Mouse (Mus musculus) hindbrain, embryonic 14.5 days (tissue): ENCODE results near the gene 1700001J03Rik. TPM values are rescaled to one million over a fixed set of nuclear protein-coding genes. Genes with fewer than 3 reads are reported as not detected.

Source experiments
- ATAC-seq: fragments of 200-750 bp; cut with Nextera tagmentation; 2 replicates; pipeline ENCODE4 v1.8.0; 2017; ENCODE audit warnings: moderate number of reproducible peaks, mild to moderate bottlenecking, moderate TSS enrichment, moderate library complexity; ENCODE audit not compliant: low FRiP score
- DNase-seq: peaks from one replicate; pipeline ENCODE4 v3.0.0-alpha.2; 2015; ENCODE audit warnings: low spot score
- H3K27ac ChIP-seq: fragments of 300-500 bp; sonication (generic); 2 replicates; pipeline ENCODE4 v1.5.1; 2014; ENCODE audit warnings: mild to moderate bottlenecking, moderate library complexity
- H3K27me3 ChIP-seq: fragments of 300-500 bp; sonication (generic); 2 replicates; pipeline ENCODE4 v1.6.1; 2014; ENCODE audit warnings: mild to moderate bottlenecking, low read length, mixed read lengths; ENCODE audit not compliant: control insufficient read depth, insufficient read depth
- H3K36me3 ChIP-seq: fragments of 300-500 bp; sonication (generic); replicated peaks from 2 replicates; pipeline ENCODE4 v1.6.1; 2014; ENCODE audit not compliant: control insufficient read depth, insufficient read depth
- H3K4me1 ChIP-seq: fragments of 300-500 bp; sonication (generic); replicated peaks from 2 replicates; pipeline ENCODE4 v1.6.1; 2014; ENCODE audit warnings: antibody characterized with exemption, low read length, mixed read lengths; ENCODE audit not compliant: control insufficient read depth, insufficient read depth
- H3K4me2 ChIP-seq: fragments of 300-500 bp; sonication (generic); replicated peaks from 2 replicates; pipeline ENCODE4 v1.6.1; 2014; ENCODE audit warnings: mild to moderate bottlenecking, moderate library complexity
- H3K4me3 ChIP-seq: fragments of 300-500 bp; sonication (generic); replicated peaks from 2 replicates; pipeline ENCODE4 v1.5.1; 2014; ENCODE audit warnings: mild to moderate bottlenecking, low read length
- H3K9ac ChIP-seq: fragments of 300-500 bp; sonication (generic); 2 replicates; pipeline ENCODE4 v1.6.1; 2014
- H3K9me3 ChIP-seq: fragments of 300-500 bp; sonication (generic); 2 replicates; pipeline ENCODE4 v1.6.1; 2016; ENCODE audit warnings: low read length; ENCODE audit not compliant: control insufficient read depth
- WGBS: fragments of 180-500 bp; shearing (Covaris S2); extraction: QIAGEN DNeasy Blood & Tissue Kit; methylation state at CpG from one replicate; pipeline ENCODE4 v1.1.7; 2014; 5-methylcytosine and 5-hydroxymethylcytosine counted together
- polyA plus RNA-seq: library from polyadenylated mRNA; unstranded; fragments of >200 nt; fragmentation: Nextera tagmentation; extraction: Ambion mirVana; gene quantifications from 2 replicates; pipeline ENCODE4 v1.2.1, GENCODE M21; 2014

Gene 1700001J03Rik
- polyA plus RNA-seq, 1 experiment from 2014 or later: 0.68 TPM

- WGBS: 35% methylated on average over 6 of the region's 6 CpGs
- Histone ChIP-seq H3K36me3 (peaks cover 31% of the 10 kb centered on the region), H3K9me3 (no peaks in the 10 kb centered on the region), H3K9ac (peak overlapping the region; percentile 93), H3K27ac (peak overlapping the region; percentile 98), H3K27me3 (no peaks in the 10 kb centered on the region), H3K4me3 (peak overlapping the region; percentile 76), H3K4me2 (peak overlapping the region; percentile 64), H3K4me1 (peaks cover 15% of the 10 kb centered on the region)
- ATAC-seq (no peak), DNase-seq (no peak)
These were observed 36.6 kb upstream of the 1700001J03Rik start for GRCm38 (mm10) chr5:146221722-146222121.

DNA sequence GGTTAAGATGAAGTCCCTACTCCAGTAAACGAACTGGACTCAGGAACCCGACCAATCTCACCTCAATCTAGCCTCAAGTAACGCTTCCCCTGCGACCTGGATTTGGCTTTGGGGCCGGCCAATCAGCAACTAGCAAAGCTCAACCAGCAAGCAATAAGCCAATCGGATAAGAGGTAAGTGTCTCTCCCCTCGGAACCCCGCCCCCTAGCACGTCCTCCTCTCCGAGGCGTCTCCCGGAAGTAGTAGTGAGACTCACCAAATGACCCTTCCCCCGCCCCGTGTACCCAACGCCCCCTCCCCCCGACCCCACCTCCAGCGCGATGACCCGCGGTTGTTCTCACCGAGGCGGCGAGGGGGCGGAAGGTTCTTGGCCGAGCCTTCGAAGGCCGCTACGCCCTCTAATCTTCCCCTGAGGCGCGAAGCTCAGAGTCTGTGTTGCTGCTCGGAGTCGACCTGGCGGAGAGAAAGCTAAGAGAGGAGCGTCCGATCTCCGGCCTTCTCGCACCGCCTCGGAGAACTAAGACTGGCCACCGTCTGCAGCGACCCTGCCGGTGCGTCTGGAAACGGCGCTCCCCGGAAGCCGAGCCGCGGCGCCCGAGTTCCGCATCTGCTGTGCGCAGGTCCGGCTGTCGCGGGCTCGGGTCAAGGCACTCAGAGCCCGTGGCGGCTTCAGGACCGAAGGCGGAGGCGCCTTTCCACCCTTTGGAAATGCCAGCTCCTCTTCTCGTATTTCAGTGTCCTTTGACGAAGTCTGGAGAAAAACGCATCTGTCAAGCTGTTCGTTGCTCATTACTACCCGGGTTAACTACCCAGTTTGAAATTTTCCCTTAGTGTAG lies 36.0 kb upstream of the 1700001J03Rik start, which contains the start of gene Rnf6:
Rnf6 (minus strand) TSS at position 677 of the 836 bp plus-strand sequence.
- ATAC-seq: peak; percentile 99
- peak within 1 kb of the TSS; percentile 64 for H3K4me2 ChIP-seq
- H3K36me3 ChIP-seq: peaks cover 37% of the 10 kb centered on the region

GRCm38 (mm10) chr5:146220501-146220878 lies 35.4 kb upstream of the 1700001J03Rik start:
- Histone ChIP-seq H3K4me1 (peaks cover 15% of the 10 kb centered on the region), H3K9ac (peak overlapping the region; percentile 63), H3K9me3 (no peaks in the 10 kb centered on the region), H3K4me2 (peak overlapping the region; percentile 64), H3K36me3 (peaks cover 43% of the 10 kb centered on the region), H3K27me3 (no peaks in the 10 kb centered on the region), H3K4me3 (peak overlapping the region; percentile 76), H3K27ac (0 out of 2 replicates have a peak overlapping the region, but pooled peaks have one; percentile 98)
- 9% methylated on average over 13 of the region's 13 CpGs for WGBS
- ATAC-seq (peak; percentile 56; the same call in 1 of the 2 replicates), DNase-seq (no peak)

More for the DNA sequence above, 36.0 kb upstream of the 1700001J03Rik start, which contains the start of gene Rnf6:
- WGBS: under 1% methylated on average over 66 of the region's 67 CpGs
- Histone ChIP-seq H3K9ac (peak within 1 kb of the TSS; percentile 93), H3K4me1 (peaks cover 15% of the 10 kb centered on the region), H3K9me3 (no peaks in the 10 kb centered on the region), H3K27ac (peak within 1 kb of the TSS; percentile 98), H3K4me3 (peak within 1 kb of the TSS; percentile 76), H3K27me3 (no peaks in the 10 kb centered on the region)
- peak; percentile 93 for DNase-seq

- Histone ChIP-seq H3K27ac (no peak overlapping the region), H3K4me3 (no peak overlapping the region), H3K9ac (no peak overlapping the region), H3K9me3 (no peaks in the 10 kb centered on the region; the same call in 1 of the 2 replicates), H3K4me2 (no peak overlapping the region), H3K4me1 (no peaks in the 10 kb centered on the region), H3K27me3 (no peaks in the 10 kb centered on the region), H3K36me3 (peaks cover 90% of the 10 kb centered on the region)
- 95% methylated on average over 5 of the region's 5 CpGs for whole genome bisulfite sequencing
- DNase-seq (no peak), ATAC-seq (no peak)
These were observed 20.4 kb upstream of the 1700001J03Rik start for GRCm38 (mm10) chr5:146205537-146205936.

- Histone ChIP-seq H3K4me1 (no peaks in the 10 kb centered on the region), H3K4me2 (no peak overlapping the region), H3K36me3 (peaks cover 77% of the 10 kb centered on the region), H3K27me3 (no peaks in the 10 kb centered on the region), H3K9ac (no peak overlapping the region), H3K9me3 (no peaks in the 10 kb centered on the region; the same call in 1 of the 2 replicates), H3K4me3 (no peak overlapping the region), H3K27ac (no peak overlapping the region)
- ATAC-seq: no peak
- 89% methylated on average over 2 of the region's 2 CpGs for WGBS
- DNase-seq: no peak
These were observed 18.8 kb upstream of the 1700001J03Rik start for GRCm38 (mm10) chr5:146203921-146204320.

DNA sequence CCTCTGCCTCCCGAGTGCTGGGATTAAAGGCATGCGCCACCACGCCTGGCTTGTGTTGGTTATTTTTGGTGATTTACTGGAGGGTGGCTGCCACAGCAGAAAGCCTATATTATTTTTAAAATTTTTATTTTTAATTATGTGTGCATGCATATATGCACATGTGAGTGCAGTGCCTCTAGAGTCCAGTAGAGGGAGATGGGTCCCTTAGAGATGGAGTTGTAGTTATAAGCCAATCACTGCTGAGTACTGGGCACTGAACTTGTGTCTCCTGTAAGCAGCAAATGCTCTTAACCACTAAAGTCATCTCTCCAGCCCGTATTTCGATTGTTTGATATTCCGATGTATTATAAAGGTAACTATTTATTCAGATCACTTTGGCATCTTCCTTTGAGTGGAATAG lies 15.5 kb upstream of the 1700001J03Rik start:
- Histone ChIP-seq H3K27ac (no peak overlapping the region), H3K9me3 (no peaks in the 10 kb centered on the region; the same call in 1 of the 2 replicates), H3K4me3 (no peak overlapping the region), H3K4me1 (no peaks in the 10 kb centered on the region), H3K4me2 (no peak overlapping the region), H3K27me3 (no peaks in the 10 kb centered on the region), H3K36me3 (peaks cover 49% of the 10 kb centered on the region), H3K9ac (no peak overlapping the region)
- ATAC-seq: no peak
- WGBS: 99% methylated on average over 6 of the region's 6 CpGs
- DNase-seq: no peak

- Histone ChIP-seq H3K9me3 (peaks cover 3% of the 10 kb centered on the region; the same call in 1 of the 2 replicates), H3K27me3 (no peaks in the 10 kb centered on the region), H3K4me1 (no peaks in the 10 kb centered on the region), H3K9ac (no peak overlapping the region), H3K4me3 (no peak overlapping the region), H3K36me3 (peaks cover 39% of the 10 kb centered on the region), H3K27ac (no peak overlapping the region), H3K4me2 (no peak overlapping the region)
- no peak for DNase-seq
- WGBS: 83% methylated on average over 2 of the region's 2 CpGs
- ATAC-seq: no peak
These were observed 14.4 kb upstream of the 1700001J03Rik start for GRCm38 (mm10) chr5:146199540-146199939.

DNA sequence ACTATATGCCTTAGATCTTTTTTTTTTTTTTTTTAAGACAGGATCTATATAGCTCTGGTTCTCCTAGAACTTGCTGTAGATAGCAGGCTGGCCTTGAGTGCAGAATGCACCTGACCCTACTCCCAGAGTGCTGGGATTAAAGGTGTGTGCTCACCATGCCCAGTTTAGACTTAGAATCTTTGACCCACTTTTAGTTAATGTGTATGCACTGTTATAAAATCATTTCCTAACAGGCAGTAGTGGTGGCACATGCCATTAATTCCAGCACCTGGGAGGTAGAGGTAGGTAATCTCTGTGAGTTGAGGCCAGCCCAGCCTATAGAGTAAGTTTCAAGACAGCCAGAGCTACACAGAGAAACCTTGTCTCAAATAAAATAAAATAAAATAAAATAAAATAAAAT lies 14.0 kb upstream of the 1700001J03Rik start:
- H3K27me3 ChIP-seq: no peaks in the 10 kb centered on the region
- no peak for ATAC-seq

GRCm38 (mm10) chr5:146193360-146193759 lies 8.3 kb upstream of the 1700001J03Rik start:
- 88% methylated on average over 8 of the region's 8 CpGs for WGBS
- ATAC-seq (no peak), DNase-seq (no peak)
- H3K27ac ChIP-seq: no peak overlapping the region
- H3K27me3 ChIP-seq: no peaks in the 10 kb centered on the region
- H3K9ac ChIP-seq: no peak overlapping the region
- no peaks in the 10 kb centered on the region for H3K4me1 ChIP-seq
- 0 out of 2 replicates have a peak, but pooled peaks cover 11% of the 10 kb centered on the region for H3K9me3 ChIP-seq
- no peak overlapping the region for H3K4me2 ChIP-seq
- no peak overlapping the region for H3K4me3 ChIP-seq
- H3K36me3 ChIP-seq: 0 out of 2 replicates have a peak, but pooled peaks cover 6% of the 10 kb centered on the region

More for the DNA sequence above, 14.0 kb upstream of the 1700001J03Rik start:
- no peak for DNase-seq
- H3K4me2 ChIP-seq: no peak overlapping the region
- peaks cover 5% of the 10 kb centered on the region; the same call in 1 of the 2 replicates for H3K9me3 ChIP-seq
- no peak overlapping the region for H3K9ac ChIP-seq
- H3K27ac ChIP-seq: no peak overlapping the region
- H3K4me1 ChIP-seq: no peaks in the 10 kb centered on the region
- peaks cover 34% of the 10 kb centered on the region for H3K36me3 ChIP-seq
- no peak overlapping the region for H3K4me3 ChIP-seq
